Mouse (Mus musculus): Measurements from ENCODE around the gene D130043K22Rik.

- TF ChIP-seq POLR2A (IDR thresholded peaks at IDR 0.05; ENCODE audit: borderline replicate concordance, control insufficient read depth, low read depth, low read length), result no peak
- no peak for TF ChIP-seq CTCF (IDR thresholded peaks at IDR 0.05; ENCODE audit: control insufficient read depth, insufficient read depth, low read length)
These were observed 22.1 kb upstream of the D130043K22Rik start for GRCm38 (mm10) chr13:24822663-24823343.
